Mouse (Mus musculus) left cerebral cortex, adult 8-10 months (tissue): ENCODE results near the gene Car11. TPM values are rescaled to one million over a fixed set of nuclear protein-coding genes. Genes with fewer than 3 reads are reported as not detected.

ENCODE experiments used
- total RNA-seq, 4 experiments: library from RNA; stranded (reverse); gene quantifications; 2 replicates each; pipeline ENCODE4 v1.2.4; 2022

Gene Car11
- total RNA-seq, 4 experiments from 2014 or later = 230 to 247 (median 241) TPM

Other genes with a start within 250 kb of the Car11 start
- gene Ftl1, start 240.0 kb upstream of the Car11 start, total RNA-seq = 100 to 1,000 TPM; 206 to 283 (median 229) TPM
- gene Bax, start 232.9 kb upstream of the Car11 start, total RNA-seq = 10 to 100 TPM; 57.8 to 78.7 (median 67.0) TPM
- gene Tulp2, start 218.0 kb upstream of the Car11 start, total RNA-seq = not detected
- 1 to 10 TPM in 3 of 4 experiments, not detected in 1; 1.9 to 3.2 (median 2.9) TPM for gene Gm45808, start 213.0 kb upstream of the Car11 start, total RNA-seq
- 1 to 10 TPM; 5.9 to 7.0 (median 6.3) TPM for gene Dhdh, start 211.0 kb upstream of the Car11 start, total RNA-seq
- gene Nucb1, start 189.4 kb upstream of the Car11 start, total RNA-seq = 100 to 1,000 TPM in 3 of 4 experiments, 10 to 100 TPM in 1; 97.8 to 121 (median 110) TPM
- 10 to 100 TPM; 16.0 to 27.0 (median 22.4) TPM for gene Ppp1r15a, start 173.6 kb upstream of the Car11 start, total RNA-seq
- gene Plekha4, start 173.5 kb upstream of the Car11 start, total RNA-seq = 1 to 10 TPM; 3.0 to 5.1 (median 4.0) TPM
- gene Hsd17b14, start 144.9 kb upstream of the Car11 start, total RNA-seq = 1 to 10 TPM in 2 of 4 experiments, under 1 TPM in 1, not detected in 1; 0.72 to 2.6 (median 1.2) TPM
- 10 to 100 TPM; 19.3 to 21.1 (median 19.9) TPM for gene Bcat2, start 129.7 kb upstream of the Car11 start, total RNA-seq
- not detected for gene Fgf21, start 84.4 kb upstream of the Car11 start, total RNA-seq
- under 1 TPM in 1 of 4 experiments, not detected in 3; 0.21 TPM for gene Fut1, start 82.6 kb upstream of the Car11 start, total RNA-seq
- gene Izumo1, start 78.0 kb upstream of the Car11 start, total RNA-seq = not detected
- gene Rasip1, start 72.4 kb upstream of the Car11 start, total RNA-seq = 1 to 10 TPM; 5.9 to 7.6 (median 6.6) TPM
- gene Mamstr, start 59.9 kb upstream of the Car11 start, total RNA-seq = 1 to 10 TPM; 3.5 to 6.0 (median 5.6) TPM
- gene Fut2, start 33.4 kb upstream of the Car11 start, total RNA-seq = under 1 TPM in 1 of 4 experiments, not detected in 3; 0.59 TPM
- 1 to 10 TPM; 7.6 to 8.7 (median 8.2) TPM for gene Ntn5, start 15.8 kb upstream of the Car11 start, total RNA-seq
- gene Sec1, start 5.4 kb upstream of the Car11 start, total RNA-seq = 1 to 10 TPM in 1 of 4 experiments, under 1 TPM in 3; 0.63 to 1.1 (median 0.87) TPM
- gene Dbp, start 5.2 kb downstream of the Car11 start, total RNA-seq = 100 to 1,000 TPM; 164 to 236 (median 186) TPM
- 100 to 1,000 TPM; 340 to 384 (median 357) TPM for gene Rpl18, start 15.6 kb downstream of the Car11 start, total RNA-seq
- 10 to 100 TPM; 24.9 to 27.4 (median 25.3) TPM for gene Sphk2, start 18.2 kb downstream of the Car11 start, total RNA-seq
- under 1 TPM in 1 of 4 experiments, not detected in 3; 0.14 TPM for gene Fam83e, start 21.4 kb downstream of the Car11 start, total RNA-seq
- gene Spaca4, start 26.0 kb downstream of the Car11 start, total RNA-seq = not detected
- gene Lmtk3, start 83.9 kb downstream of the Car11 start, total RNA-seq = 100 to 1,000 TPM; 219 to 241 (median 237) TPM
- gene Sult2b1, start 84.8 kb downstream of the Car11 start, total RNA-seq = 10 to 100 TPM; 12.9 to 15.9 (median 14.9) TPM
- 100 to 1,000 TPM; 184 to 196 (median 188) TPM for gene Cyth2, start 114.7 kb downstream of the Car11 start, total RNA-seq
- 1 to 10 TPM; 1.9 to 2.5 (median 2.3) TPM for gene Kcnj14, start 124.9 kb downstream of the Car11 start, total RNA-seq
- gene Grwd1, start 131.1 kb downstream of the Car11 start, total RNA-seq = 10 to 100 TPM; 20.5 to 22.8 (median 21.6) TPM
- gene Kdelr1, start 172.9 kb downstream of the Car11 start, total RNA-seq = 10 to 100 TPM; 67.2 to 79.8 (median 74.9) TPM
- gene Grin2d, start 178.5 kb downstream of the Car11 start, total RNA-seq = 10 to 100 TPM; 11.1 to 12.9 (median 11.8) TPM
- gene Syngr4, start 196.9 kb downstream of the Car11 start, total RNA-seq = under 1 TPM in 1 of 4 experiments, not detected in 3; 0.98 TPM
- gene Tmem143, start 197.1 kb downstream of the Car11 start, total RNA-seq = 10 to 100 TPM; 18.7 to 24.9 (median 22.7) TPM
- gene Emp3, start 221.6 kb downstream of the Car11 start, total RNA-seq = 1 to 10 TPM; 4.3 to 7.4 (median 6.3) TPM
- 1 to 10 TPM; 2.1 to 3.7 (median 2.9) TPM for gene Ccdc114, start 224.2 kb downstream of the Car11 start, total RNA-seq